Mouse (Mus musculus): Measurements from ENCODE around the gene Cmc2. TPM values are rescaled to one million over a fixed set of nuclear protein-coding genes. Genes with fewer than 3 reads are reported as not detected.

Gene Cmc2
- polyA plus RNA-seq, 1 experiment from 2014 or later, result 76.1 TPM

DNA sequence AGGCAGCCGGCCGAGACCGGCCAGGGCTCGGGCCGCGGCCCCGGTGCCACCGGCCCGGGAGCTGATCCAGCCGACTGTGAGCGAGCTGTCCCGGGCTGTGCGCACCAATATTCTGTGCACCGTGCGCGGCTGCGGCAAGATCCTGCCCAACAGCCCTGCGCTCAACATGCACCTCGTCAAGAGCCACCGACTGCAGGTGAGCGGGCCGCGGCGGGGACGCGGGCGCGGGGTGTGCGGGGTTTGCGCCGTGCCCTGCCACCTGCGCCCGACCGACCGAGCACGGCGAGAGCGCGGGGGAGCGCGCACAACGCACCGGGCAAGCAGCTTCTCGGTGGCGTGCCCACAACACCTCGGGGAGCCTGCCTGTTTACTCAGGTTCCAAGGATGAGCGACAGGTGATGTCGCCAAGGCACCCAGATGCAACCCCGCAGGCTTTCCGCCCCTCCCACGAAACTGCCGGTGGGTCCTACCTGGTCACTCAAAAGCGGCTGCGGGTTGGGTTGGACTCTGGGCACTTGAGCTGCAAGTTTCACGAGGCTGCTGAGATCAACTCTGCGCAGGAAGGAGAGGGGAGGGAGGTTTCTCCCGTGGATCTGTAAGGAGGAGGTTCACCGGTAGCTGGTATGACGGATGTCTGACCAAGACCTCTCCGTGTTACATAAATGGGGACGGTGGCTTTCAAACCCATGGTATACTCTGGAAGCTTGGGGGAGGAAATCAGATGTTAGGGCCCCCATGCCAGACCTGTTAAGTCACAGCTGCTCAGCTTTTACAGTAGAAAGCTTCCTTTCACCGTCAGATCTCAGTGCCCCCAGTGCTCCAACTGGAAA is 22.5 kb upstream of the Cmc2 start:
- H3K27ac ChIP-seq (replicated peaks), result peak overlapping the region; percentile 42
- no peaks in the 10 kb centered on the region for H3K27me3 ChIP-seq
- WGBS, result under 1% methylated on average over 62 of the region's 62 CpGs
- 0 out of 2 replicates have a peak, but pooled peaks cover 5% of the 10 kb centered on the region for H3K36me3 ChIP-seq
- peak; percentile 79 for ATAC-seq (ENCODE audit: low FRiP score, low read depth)
- H3K4me1 ChIP-seq, result peaks cover 16% of the 10 kb centered on the region
- H3K9me3 ChIP-seq, result no peaks in the 10 kb centered on the region
- H3K9ac ChIP-seq (replicated peaks), result peak overlapping the region; percentile 93
- peak overlapping the region; percentile 97 for H3K4me2 ChIP-seq (replicated peaks)
- H3K4me3 ChIP-seq, result peak overlapping the region; percentile 97

DNA sequence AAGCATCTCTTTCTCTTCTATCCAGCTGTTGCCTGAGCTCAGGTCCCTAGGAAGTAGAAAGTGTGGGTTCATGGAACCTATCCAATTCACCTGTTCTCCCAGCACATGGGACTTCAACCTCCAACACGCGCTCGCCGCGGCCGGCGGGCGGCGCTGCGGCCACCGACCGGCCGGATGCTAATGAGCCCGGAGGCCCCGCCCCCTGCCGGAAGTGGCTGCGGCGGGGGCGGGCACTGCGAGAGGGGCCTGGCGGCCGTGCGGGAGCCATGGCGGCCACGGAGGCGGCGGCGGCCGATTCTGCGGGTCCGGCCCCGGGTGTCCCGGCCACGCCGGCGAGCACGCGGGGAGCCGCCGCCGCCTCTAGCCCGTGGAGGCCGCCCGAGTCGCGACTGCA is 21.9 kb upstream of the Cmc2 start, which contains the start of gene Atmin:
Gene Atmin (plus strand): TSS at position 233 of the 394 bp plus-strand sequence.
- H3K9ac ChIP-seq (replicated peaks), result peak within 1 kb of the TSS; percentile 93
- H3K4me1 ChIP-seq, result peaks cover 16% of the 10 kb centered on the region
- no peaks in the 10 kb centered on the region for H3K27me3 ChIP-seq
- H3K27ac ChIP-seq (replicated peaks), result peak within 1 kb of the TSS; percentile 42
- peak; percentile 90 for ATAC-seq (ENCODE audit: low FRiP score, low read depth)
- H3K36me3 ChIP-seq, result 0 out of 2 replicates have a peak, but pooled peaks cover 10% of the 10 kb centered on the region
- H3K9me3 ChIP-seq, result no peaks in the 10 kb centered on the region
- under 1% methylated on average over 25 of the region's 46 CpGs for WGBS
- peak within 1 kb of the TSS; percentile 97 for H3K4me3 ChIP-seq
- peak within 1 kb of the TSS; percentile 97 for H3K4me2 ChIP-seq (replicated peaks)

DNA sequence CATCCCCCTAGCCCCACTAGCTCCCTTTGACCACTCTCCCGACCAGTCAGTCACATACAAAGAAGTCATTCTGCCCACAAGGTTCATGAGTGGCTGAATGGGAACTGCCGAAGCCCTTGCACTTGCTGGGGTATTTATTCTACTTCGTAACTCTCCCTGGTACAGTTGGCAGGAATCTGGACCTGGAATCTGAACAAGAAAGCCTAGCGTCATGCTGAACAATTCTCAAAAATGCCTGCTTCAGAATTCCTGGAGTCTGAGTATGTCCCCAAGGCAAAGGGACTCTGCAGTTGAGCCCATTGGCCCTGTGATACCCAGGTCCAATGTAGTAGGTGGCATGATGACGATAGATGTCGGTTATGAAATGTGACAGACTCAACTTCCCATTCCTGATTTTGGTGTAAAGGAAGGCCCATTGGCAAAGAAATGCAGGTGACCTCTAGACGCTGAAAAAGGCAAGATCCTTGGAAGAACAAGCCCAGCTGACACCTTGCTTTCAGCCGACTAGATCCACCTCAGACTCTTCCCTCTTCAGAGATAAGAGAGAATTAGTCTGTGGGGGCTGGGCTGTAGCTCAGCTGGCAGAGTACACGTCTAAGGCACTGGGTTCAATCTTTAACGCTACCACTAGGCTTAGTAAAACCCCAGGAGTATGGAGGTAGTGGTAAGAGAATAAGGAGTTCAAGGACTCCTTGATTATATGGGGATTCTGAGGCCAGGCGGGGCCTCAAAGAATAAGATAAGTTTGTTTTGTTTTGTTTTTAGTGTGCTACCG is 21.2 kb upstream of the Cmc2 start:
- Histone ChIP-seq H3K9me3 (no peaks in the 10 kb centered on the region), H3K27me3 (no peaks in the 10 kb centered on the region), H3K4me2 (replicated peaks) (no peak overlapping the region), H3K4me1 (peaks cover 16% of the 10 kb centered on the region), H3K36me3 (peaks cover 15% of the 10 kb centered on the region; the same call in 1 of the 2 replicates), H3K27ac (replicated peaks) (no peak overlapping the region), H3K4me3 (no peak overlapping the region), H3K9ac (replicated peaks) (no peak overlapping the region)
- 77% methylated on average over 12 of the region's 12 CpGs for WGBS
- no peak for ATAC-seq (ENCODE audit: low FRiP score, low read depth)

DNA sequence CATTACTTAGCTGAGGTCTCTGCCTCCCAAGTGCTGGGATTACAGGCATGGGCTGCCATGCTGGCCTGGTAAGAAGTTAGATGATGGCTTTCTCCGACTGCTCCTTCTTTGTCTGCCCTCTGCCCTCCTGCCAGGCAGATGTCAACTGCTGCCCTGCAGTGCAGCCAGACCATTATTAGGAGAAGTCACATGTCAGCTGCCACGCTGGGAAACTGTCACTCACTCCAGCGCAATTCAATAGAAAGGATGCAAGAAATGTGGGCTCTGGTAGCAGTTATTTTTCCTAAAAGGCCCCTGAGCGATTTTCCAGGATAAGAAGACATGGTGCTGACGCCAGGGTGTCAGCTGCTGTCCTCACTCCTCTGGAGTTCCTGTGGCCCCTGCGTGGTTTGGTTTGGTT is 14.3 kb upstream of the Cmc2 start:
- Histone ChIP-seq H3K4me2 (replicated peaks) (no peak overlapping the region), H3K36me3 (peaks cover 73% of the 10 kb centered on the region), H3K9ac (replicated peaks) (no peak overlapping the region), H3K27ac (replicated peaks) (no peak overlapping the region), H3K4me1 (no peaks in the 10 kb centered on the region), H3K27me3 (no peaks in the 10 kb centered on the region), H3K9me3 (no peaks in the 10 kb centered on the region), H3K4me3 (no peak overlapping the region)
- no peak for ATAC-seq (ENCODE audit: low FRiP score, low read depth)
- 48% methylated on average over 6 of the region's 6 CpGs for WGBS

DNA sequence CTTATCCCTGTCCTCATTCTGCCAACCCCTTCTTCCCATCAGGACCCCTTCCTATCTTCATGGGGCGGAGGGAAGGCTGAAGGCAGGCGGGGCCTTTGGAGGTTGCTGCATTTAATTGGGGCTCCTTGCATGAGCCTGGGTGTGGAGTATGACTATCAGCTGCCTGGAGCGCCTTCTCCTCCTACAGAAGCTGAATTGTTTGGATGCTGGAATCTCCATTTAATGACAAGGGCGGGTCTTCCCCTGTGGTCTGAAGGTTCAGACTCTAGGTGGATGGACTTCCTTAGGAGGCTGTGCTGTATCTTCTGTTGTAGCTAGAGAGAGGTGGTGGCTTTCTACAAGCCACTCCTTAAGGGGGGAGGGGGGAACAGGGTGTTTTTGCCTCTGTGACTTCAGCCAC is 13.7 kb upstream of the Cmc2 start:
- Histone ChIP-seq H3K27me3 (no peaks in the 10 kb centered on the region), H3K9me3 (no peaks in the 10 kb centered on the region), H3K36me3 (peaks cover 73% of the 10 kb centered on the region), H3K4me2 (replicated peaks) (no peak overlapping the region), H3K4me1 (no peaks in the 10 kb centered on the region), H3K27ac (replicated peaks) (no peak overlapping the region), H3K4me3 (no peak overlapping the region), H3K9ac (replicated peaks) (no peak overlapping the region)
- no peak for ATAC-seq (ENCODE audit: low FRiP score, low read depth)
- WGBS, result 92% methylated on average over 4 of the region's 4 CpGs

DNA sequence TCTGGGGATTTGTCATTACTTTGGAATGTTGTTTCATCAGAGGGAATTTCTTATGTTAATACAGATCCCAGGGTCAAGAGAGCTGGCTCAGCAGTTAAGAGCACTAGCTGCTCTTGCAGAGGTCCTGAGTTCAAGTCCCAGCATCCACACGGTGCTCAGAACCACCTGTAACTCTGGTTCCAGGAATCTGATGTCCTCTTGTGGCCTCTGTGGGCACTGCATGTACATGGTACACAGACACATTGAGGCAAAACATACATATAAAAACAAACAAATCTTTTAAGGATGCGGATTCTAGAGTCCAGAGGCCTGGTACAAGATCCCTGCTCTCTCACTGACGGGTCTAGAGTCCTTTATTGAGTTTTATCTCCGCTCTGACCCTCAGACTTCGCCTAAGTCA is 7.3 kb upstream of the Cmc2 start:
- H3K4me1 ChIP-seq, result no peaks in the 10 kb centered on the region
- ATAC-seq (ENCODE audit: low FRiP score, low read depth), result no peak
- peaks cover 64% of the 10 kb centered on the region for H3K36me3 ChIP-seq
- H3K27me3 ChIP-seq, result no peaks in the 10 kb centered on the region
- H3K27ac ChIP-seq (replicated peaks), result no peak overlapping the region
- 90% methylated on average over 5 of the region's 5 CpGs for WGBS
- no peak overlapping the region for H3K4me3 ChIP-seq
- no peak overlapping the region for H3K9ac ChIP-seq (replicated peaks)
- H3K4me2 ChIP-seq (replicated peaks), result no peak overlapping the region
- H3K9me3 ChIP-seq, result no peaks in the 10 kb centered on the region

DNA sequence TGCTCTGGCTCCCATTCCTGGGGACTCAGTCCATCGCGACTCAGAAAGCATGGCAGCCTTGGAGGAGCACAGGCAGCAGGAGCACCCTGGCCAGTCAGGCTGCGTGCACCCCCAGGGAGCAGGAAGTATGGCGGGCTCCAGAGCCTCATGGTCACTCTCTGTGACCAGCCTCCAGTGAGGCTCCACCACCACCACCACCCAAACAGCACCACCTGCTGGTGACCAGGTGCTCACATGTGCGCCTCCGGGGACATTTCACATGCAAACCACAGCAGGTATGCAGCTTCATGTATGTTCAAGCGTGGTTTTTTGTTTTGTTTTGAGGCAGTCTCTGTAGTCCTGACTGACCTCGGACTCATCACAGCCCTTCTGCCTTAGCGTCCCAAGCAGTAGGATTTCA is 6.6 kb upstream of the Cmc2 start:
- H3K36me3 ChIP-seq, result peaks cover 57% of the 10 kb centered on the region
- no peak overlapping the region for H3K4me3 ChIP-seq
- H3K9me3 ChIP-seq, result no peaks in the 10 kb centered on the region
- H3K27ac ChIP-seq (replicated peaks), result no peak overlapping the region
- no peaks in the 10 kb centered on the region for H3K4me1 ChIP-seq
- ATAC-seq (ENCODE audit: low FRiP score, low read depth), result no peak
- no peak overlapping the region for H3K4me2 ChIP-seq (replicated peaks)
- H3K27me3 ChIP-seq, result no peaks in the 10 kb centered on the region
- H3K9ac ChIP-seq (replicated peaks), result no peak overlapping the region
- WGBS, result 81% methylated on average over 9 of the region's 9 CpGs

DNA sequence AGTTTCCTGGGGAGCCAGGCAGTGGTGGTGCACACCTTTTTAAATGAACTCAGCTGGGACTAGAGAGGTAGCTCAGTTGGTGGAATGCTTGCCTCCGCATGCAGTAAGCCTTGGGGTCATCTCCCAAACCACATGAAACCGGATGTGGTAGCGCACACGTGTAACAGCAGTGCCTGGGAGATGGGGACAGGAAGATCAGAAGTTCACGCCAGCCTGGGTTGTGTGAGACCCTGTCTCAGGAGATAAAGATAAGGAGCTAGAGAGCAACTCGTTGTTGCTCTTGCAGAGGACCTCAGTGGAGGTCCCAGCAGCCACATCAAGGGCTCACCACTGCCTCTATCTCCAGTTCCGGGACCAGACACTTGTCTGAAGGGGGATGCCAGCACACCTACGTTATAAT is 2.3 kb upstream of the Cmc2 start:
- no peak overlapping the region for H3K9ac ChIP-seq (replicated peaks)
- peaks cover 15% of the 10 kb centered on the region for H3K4me1 ChIP-seq
- no peak overlapping the region for H3K4me3 ChIP-seq
- WGBS, result 89% methylated on average over 8 of the region's 8 CpGs
- no peak overlapping the region for H3K27ac ChIP-seq (replicated peaks)
- no peaks in the 10 kb centered on the region for H3K9me3 ChIP-seq
- H3K36me3 ChIP-seq, result peaks cover 28% of the 10 kb centered on the region
- no peak for ATAC-seq (ENCODE audit: low FRiP score, low read depth)
- no peaks in the 10 kb centered on the region for H3K27me3 ChIP-seq
- H3K4me2 ChIP-seq (replicated peaks), result no peak overlapping the region

DNA sequence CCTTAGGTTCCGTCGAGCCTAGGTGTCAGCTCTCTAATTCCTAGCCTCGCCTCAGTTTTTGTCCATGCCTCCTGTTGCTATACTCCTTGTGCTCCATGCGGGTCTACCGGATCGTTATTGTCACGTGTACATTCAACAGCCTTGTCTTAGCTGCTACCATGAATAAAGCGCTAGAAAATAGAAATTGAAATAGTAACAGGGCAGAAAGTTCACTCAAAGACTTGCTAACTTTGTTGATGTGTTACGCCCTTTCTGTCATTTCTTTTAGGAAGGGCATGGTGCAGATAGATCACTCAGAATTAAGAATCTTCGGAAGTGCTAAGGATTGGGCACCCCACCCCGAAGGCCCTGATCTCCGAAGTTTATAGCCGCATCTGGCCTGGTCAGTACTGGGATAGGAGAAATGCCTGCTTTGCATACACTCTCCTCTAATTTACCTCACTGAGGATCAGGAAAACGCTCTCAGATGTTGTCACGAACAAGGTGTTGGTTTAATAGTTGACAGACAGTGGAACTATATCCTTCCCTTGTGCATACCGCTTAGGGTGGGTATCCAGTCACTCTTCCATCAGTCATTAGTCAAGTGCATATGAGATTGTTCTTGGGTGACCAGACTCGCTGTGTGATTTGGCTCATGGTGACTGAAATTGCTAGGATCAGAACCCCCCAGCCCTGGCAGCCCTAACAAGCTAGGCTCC is 954 bp upstream of the Cmc2 start:
- Histone ChIP-seq H3K27ac (replicated peaks) (0 out of 2 replicates have a peak overlapping the region, but pooled peaks have one; percentile 66), H3K9me3 (no peaks in the 10 kb centered on the region), H3K4me2 (replicated peaks) (peak overlapping the region; percentile 72), H3K36me3 (peaks cover 16% of the 10 kb centered on the region), H3K4me1 (peaks cover 15% of the 10 kb centered on the region), H3K9ac (replicated peaks) (peak overlapping the region; percentile 72), H3K4me3 (peak overlapping the region; percentile 85), H3K27me3 (no peaks in the 10 kb centered on the region)
- WGBS, result 36% methylated on average over 17 of the region's 17 CpGs
- no peak for ATAC-seq (ENCODE audit: low FRiP score, low read depth)

DNA sequence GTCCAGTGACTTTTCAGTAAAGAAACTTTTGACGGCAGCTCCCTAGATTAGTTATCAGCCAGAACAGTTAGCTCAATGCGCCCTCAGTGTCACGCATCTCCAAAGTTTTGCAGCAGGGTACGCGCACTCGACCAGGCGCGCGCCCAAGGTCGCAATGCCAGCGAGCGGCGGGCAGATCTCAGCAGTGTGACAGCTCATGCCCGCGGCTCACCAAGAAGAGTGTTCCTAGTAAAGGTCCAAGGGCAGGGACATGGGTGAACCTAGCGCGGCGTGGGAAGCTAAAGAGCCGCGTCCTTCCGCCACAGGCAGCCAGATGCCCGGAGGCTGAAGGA is 284 bp downstream of the Cmc2 start:
- peak; percentile 70; the same call in 1 of the 2 replicates for ATAC-seq (ENCODE audit: low FRiP score, low read depth)
- H3K9me3 ChIP-seq, result no peaks in the 10 kb centered on the region
- peak overlapping the region; percentile 66 for H3K27ac ChIP-seq (replicated peaks)
- H3K36me3 ChIP-seq, result peaks cover 7% of the 10 kb centered on the region; the same call in 1 of the 2 replicates
- H3K9ac ChIP-seq (replicated peaks), result peak overlapping the region; percentile 72
- peak overlapping the region; percentile 72 for H3K4me2 ChIP-seq (replicated peaks)
- peaks cover 15% of the 10 kb centered on the region for H3K4me1 ChIP-seq
- WGBS, result under 1% methylated on average over 22 of the region's 22 CpGs
- H3K4me3 ChIP-seq, result peak overlapping the region; percentile 85
- H3K27me3 ChIP-seq, result no peaks in the 10 kb centered on the region

DNA sequence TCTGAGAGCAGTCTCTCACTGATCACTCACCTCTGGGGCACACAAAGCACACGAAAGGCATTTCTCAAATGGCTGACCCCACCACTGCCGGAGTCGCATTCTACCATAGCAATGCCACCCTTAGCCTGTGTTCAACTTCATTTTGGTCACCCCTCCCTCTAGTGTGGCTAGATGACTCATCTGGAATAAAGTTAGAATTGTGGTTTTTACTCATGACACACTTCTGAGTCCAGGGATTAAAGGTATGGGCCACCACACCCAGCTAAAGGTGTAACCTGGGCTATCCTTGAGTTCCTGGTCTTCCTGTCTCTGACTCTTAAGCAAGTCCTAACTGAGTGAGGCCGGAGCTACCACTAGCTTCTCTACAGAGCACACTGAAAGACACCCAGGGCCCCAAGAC is 15.4 kb downstream of the Cmc2 start:
- ATAC-seq (ENCODE audit: low FRiP score, low read depth), result no peak
- Histone ChIP-seq H3K4me1 (no peaks in the 10 kb centered on the region), H3K9me3 (no peaks in the 10 kb centered on the region), H3K36me3 (peaks cover 14% of the 10 kb centered on the region), H3K9ac (replicated peaks) (no peak overlapping the region), H3K4me2 (replicated peaks) (no peak overlapping the region), H3K27me3 (no peaks in the 10 kb centered on the region), H3K4me3 (no peak overlapping the region), H3K27ac (replicated peaks) (no peak overlapping the region)
- WGBS, result 93% methylated on average over 4 of the region's 4 CpGs

DNA sequence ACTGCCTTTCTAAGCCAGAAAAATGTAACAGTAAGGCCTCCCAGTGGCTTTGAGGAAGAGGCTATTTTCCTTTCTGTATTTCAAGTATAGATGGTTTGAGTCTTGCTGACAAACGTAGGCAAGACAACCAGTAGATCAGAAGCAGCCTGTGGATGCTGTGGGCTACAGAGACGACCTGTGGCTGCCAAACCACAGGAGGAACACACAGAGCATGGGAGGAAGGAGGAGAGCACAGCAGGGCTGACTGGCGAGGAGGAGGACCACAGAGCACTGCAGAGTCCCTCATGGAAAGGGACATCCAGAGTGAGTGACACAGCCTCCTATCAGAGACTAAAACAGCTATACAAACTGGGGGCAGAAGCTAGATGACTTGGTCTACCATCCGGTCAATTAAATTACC is 16.0 kb downstream of the Cmc2 start:
- Histone ChIP-seq H3K9ac (replicated peaks) (no peak overlapping the region), H3K27me3 (no peaks in the 10 kb centered on the region), H3K4me1 (no peaks in the 10 kb centered on the region), H3K9me3 (no peaks in the 10 kb centered on the region), H3K4me2 (replicated peaks) (no peak overlapping the region), H3K36me3 (peaks cover 12% of the 10 kb centered on the region), H3K27ac (replicated peaks) (no peak overlapping the region), H3K4me3 (no peak overlapping the region)
- ATAC-seq (ENCODE audit: low FRiP score, low read depth), result no peak
- WGBS, result 94% methylated on average over 4 of the region's 4 CpGs

Data from midbrain, embryonic 12.5 days (tissue).